Mouse (Mus musculus): Measurements from ENCODE around the gene BC107364.
"Not testable (repeated sequence)": the region's sequence is repeated elsewhere in the genome, so short reads cannot be mapped to it uniquely, and the experiment has no call there.

The BC107364 gene

GRCm38 (mm10) chr3:96452262-96452661, at the start of gene BC107364:
Gene BC107364 (minus strand): TSS chr3:96452306.
- POLR2A ChIA-PET, CTCF ChIA-PET: not testable (repeated sequence)

DNA sequence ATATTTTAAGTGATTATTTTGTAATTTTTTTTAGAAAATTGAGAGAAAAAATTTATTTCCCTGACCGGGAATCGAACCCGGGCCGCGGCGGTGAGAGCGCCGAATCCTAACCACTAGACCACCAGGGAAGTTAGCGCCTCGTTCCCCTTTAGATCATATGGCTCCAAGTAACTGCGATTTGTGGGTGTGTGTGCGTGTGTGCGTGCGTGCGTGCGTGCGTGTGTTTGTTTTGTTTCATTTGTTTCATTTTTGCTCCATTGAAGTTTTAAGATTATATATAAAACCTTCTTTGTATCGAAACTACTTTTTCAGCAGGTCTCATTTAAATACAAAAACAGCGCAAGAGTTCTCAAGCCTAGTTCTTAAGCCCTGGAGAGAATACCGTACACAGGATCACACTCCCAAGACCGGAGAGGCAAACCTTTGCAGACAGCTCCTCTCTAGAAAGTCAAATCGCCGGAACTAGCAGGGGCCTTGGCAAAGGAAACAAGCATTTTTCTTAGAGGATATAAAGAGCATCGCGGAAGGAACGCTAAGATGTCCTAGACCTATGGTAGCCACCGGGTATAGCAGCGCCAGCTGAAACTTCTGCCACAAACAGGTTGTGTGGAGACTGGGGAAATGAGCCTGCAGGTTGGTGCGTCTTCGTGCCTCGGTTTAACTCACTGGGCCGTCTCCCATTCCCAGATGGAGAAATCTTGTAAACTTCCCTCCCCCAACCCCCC, 49.4 kb upstream of the BC107364 start:
- ChIA-PET POLR2A (interaction anchor here in 3 of 4 experiments (0.6 to 3.1 kb wide), 38 partner anchors 14 to 440 kb away, joined by 3 to 12 read pairs (median 4); partner anchors contain the start of genes Gm16253 (in 2 of the 3), Hist2h2bb (in 2 of the 3), Rbm8a (in 2 of the 3) and Txnip (in 2 of the 3)), CTCF (interaction anchor here in 2 of 4 experiments (0.6 to 1.6 kb wide), 5 partner anchors 30 to 223 kb away, joined by 3 to 5 read pairs (median 4); no protein-coding TSS in a partner anchor)

DNA sequence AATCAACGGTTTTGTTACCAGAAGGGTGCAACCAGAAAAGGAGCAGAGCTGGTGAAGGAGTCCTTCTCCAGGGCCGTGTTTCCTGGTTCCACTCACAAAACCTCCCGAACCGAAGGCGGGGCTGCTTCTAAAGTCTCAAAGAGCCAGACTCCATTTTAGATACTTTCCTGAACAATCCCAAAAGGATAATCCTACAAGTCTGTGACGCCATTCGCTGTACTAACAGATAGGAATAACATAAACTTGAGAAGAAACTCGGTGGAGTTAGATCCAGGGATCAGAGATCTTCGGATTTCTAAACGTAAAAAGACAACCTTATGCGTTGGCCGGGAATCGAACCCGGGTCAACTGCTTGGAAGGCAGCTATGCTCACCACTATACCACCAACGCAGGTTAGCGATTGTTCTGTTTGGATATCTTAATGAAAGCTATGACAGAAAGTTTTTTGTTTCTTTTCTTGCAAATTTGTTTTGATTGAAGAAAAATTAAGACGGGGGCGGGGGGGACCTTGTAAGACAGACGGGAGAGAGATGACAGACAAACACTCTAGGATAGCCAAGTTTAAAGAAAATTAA, 48.7 kb upstream of the BC107364 start:
- POLR2A ChIA-PET = interaction anchor here (0.6 to 3.1 kb wide), 49 partner anchors 13 to 1118 kb away, joined by 3 to 12 read pairs (median 4); partner anchors contain the start of genes Gm16253 (in 3 of the 4), Hist2h2bb (in 2 of the 4), Rbm8a (in 2 of the 4) and Hist2h3b (in 1 of the 4)
- CTCF ChIA-PET = interaction anchor here in 3 of 4 experiments (0.5 to 1.6 kb wide), 7 partner anchors 30 to 611 kb away, joined by 3 to 15 read pairs (median 4); no protein-coding TSS in a partner anchor

GRCm38 (mm10) chr3:96500289-96500621, 48.1 kb upstream of the BC107364 start:
- ChIA-PET CTCF (interaction anchor here in 2 of 4 experiments (0.5 to 1.3 kb wide), 6 partner anchors 29 to 610 kb away, joined by 3 to 15 read pairs (median 3); no protein-coding TSS in a partner anchor), POLR2A (interaction anchor here in 3 of 4 experiments (0.6 to 3.1 kb wide), 34 partner anchors 12 to 1117 kb away, joined by 3 to 12 read pairs (median 4); partner anchors contain the start of genes Gm16253 (in 1 of the 3), Hist2h2bb (in 1 of the 3), Hist2h3b (in 1 of the 3) and Pias3 (in 1 of the 3))

GRCm38 (mm10) chr3:96499481-96500288, 47.6 kb upstream of the BC107364 start:
- POLR2A ChIA-PET = interaction anchor here in 3 of 4 experiments (0.6 to 3.1 kb wide), 35 partner anchors 12 to 306 kb away, joined by 3 to 12 read pairs (median 4); partner anchors contain the start of genes Gm16253 (in 1 of the 3), Polr3gl (in 1 of the 3), Rbm8a (in 1 of the 3) and Txnip (in 1 of the 3)
- CTCF ChIA-PET = interaction anchor here in 1 of 4 experiments (1.0 to 1.8 kb wide), 4 partner anchors 42 to 222 kb away, joined by 3 to 6 read pairs (median 4); no protein-coding TSS in a partner anchor

GRCm38 (mm10) chr3:96498476-96499245, 46.6 kb upstream of the BC107364 start:
- ChIA-PET CTCF (interaction anchor here in 1 of 4 experiments (1.8 kb wide), 1 partner anchor 221 kb away, joined by 6 read pairs; no protein-coding TSS in a partner anchor), POLR2A (interaction anchor here in 3 of 4 experiments (0.6 to 3.1 kb wide), 22 partner anchors 8 to 307 kb away, joined by 3 to 12 read pairs (median 3); partner anchors contain the start of genes Gm16253 (in 1 of the 3), Polr3gl (in 1 of the 3), Rbm8a (in 1 of the 3) and Txnip (in 1 of the 3))

DNA sequence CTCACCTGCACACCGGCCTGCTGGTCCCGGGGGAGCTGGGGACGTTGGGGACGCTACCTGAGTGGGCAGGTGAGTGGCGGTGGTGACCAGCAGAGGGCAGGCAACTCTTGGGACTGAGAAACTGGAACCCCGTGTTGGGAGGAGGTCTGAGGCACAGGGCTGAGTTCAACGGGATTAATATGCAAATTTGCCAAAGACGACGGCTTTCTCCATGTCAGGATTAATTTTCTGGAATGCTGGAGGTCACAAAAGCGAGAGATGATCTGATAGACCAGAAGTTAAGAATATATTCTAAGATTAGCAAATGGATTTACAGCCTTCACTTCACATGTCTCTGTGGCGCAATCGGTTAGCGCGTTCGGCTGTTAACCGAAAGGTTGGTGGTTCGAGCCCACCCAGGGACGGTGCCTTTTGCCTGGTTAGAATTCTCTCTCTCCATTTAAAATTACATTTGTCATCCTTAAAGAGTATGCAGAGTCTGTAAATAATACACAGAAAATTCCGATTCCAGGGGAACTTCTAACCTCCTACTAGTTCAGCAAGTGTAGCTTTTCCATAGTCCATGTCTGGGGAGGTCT, 45.4 kb upstream of the BC107364 start:
- CTCF ChIA-PET = interaction anchor here in 2 of 4 experiments (0.8 to 1.2 kb wide), 7 partner anchors 35 to 220 kb away, joined by 3 to 8 read pairs (median 3); partner anchors contain the start of gene Itga10 (in 1 of the 2)
- POLR2A ChIA-PET = interaction anchor here in 3 of 4 experiments (0.5 to 1.9 kb wide), 21 partner anchors 10 to 241 kb away, joined by 3 to 6 read pairs (median 3); partner anchors contain the start of genes Hist2h2bb (in 2 of the 3), Hist2h4 (in 1 of the 3) and Rbm8a (in 1 of the 3)

GRCm38 (mm10) chr3:96496620-96497275, 44.6 kb upstream of the BC107364 start:
- ChIA-PET POLR2A (interaction anchor here in 3 of 4 experiments (0.6 to 2.1 kb wide), 22 partner anchors 9 to 233 kb away, joined by 3 to 11 read pairs (median 3); partner anchors contain the start of genes Hist2h2bb (in 2 of the 3), Hist2h4 (in 1 of the 3) and Rbm8a (in 1 of the 3)), CTCF (interaction anchor here in 2 of 4 experiments (0.6 to 1.4 kb wide), 10 partner anchors 8 to 219 kb away, joined by 3 to 8 read pairs (median 4); partner anchors contain the start of gene Itga10 (in 1 of the 2))

DNA sequence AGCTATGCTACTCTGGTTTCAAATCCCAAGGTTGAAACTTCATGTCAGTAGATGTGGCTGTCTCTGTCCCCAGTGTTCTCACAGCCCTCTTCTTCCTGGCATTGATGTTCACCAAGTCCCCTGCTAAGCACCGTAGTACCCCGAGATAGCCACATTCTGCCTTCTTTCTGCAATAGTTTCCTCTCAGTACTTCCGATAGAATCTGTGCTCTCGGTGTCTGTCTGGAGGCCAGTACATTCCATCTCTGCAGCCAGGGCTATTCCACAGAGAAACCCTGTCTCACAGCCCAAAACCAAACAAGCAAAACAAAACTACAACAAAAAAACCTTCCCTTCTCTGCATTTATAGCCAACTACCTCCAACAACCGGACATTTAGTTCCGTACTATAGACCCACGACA, 44.1 kb upstream of the BC107364 start:
- POLR2A ChIA-PET = interaction anchor here in 3 of 4 experiments (0.6 to 2.1 kb wide), 19 partner anchors 9 to 231 kb away, joined by 3 to 11 read pairs (median 4); partner anchors contain the start of genes Gm16253 (in 1 of the 3), Hist2h2bb (in 1 of the 3) and Rbm8a (in 1 of the 3)
- CTCF ChIA-PET = interaction anchor here in 2 of 4 experiments (0.6 to 1.4 kb wide), 3 partner anchors 9 to 218 kb away, joined by 4 to 5 read pairs (median 5); no protein-coding TSS in a partner anchor

- CTCF ChIA-PET = interaction anchor here in 1 of 4 experiments (0.9 to 1.4 kb wide), 3 partner anchors 13 to 218 kb away, joined by 3 to 5 read pairs (median 5); no protein-coding TSS in a partner anchor
- POLR2A ChIA-PET = interaction anchor here in 3 of 4 experiments (0.6 to 2.1 kb wide), 22 partner anchors 9 to 230 kb away, joined by 3 to 11 read pairs (median 4); partner anchors contain the start of genes Gm16253 (in 1 of the 3) and Rbm8a (in 1 of the 3)
Measured at GRCm38 (mm10) chr3:96495490-96496210, 43.5 kb upstream of the BC107364 start.

GRCm38 (mm10) chr3:96494912-96495311, 42.8 kb upstream of the BC107364 start:
- ChIA-PET CTCF (interaction anchor here in 1 of 4 experiments (0.9 to 1.4 kb wide), 2 partner anchors 12 to 217 kb away, joined by 3 to 5 read pairs; no protein-coding TSS in a partner anchor), POLR2A (interaction anchor here in 3 of 4 experiments (0.6 to 2.1 kb wide), 15 partner anchors 8 to 217 kb away, joined by 3 to 11 read pairs (median 4); partner anchors contain the start of genes Gm16253 (in 1 of the 3) and Rbm8a (in 1 of the 3))

DNA sequence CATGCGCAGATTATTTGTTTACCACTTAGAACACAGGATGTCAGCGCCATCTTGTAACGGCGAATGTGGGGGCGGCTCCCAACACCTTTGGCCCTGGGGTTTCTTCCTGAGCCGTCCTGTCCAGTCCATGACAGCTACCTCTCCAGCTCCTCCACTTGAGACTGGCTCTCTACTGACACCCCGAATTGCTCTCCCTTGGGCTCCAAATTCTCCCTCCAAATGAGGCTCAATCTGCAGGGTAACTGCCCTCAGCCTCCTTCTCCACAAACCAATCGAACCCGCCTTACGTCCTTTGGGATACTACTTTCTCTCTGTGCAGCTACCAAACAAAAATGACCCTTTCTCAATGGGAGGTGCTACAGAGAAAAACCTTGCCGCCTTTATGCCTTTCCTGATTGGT, 42.4 kb upstream of the BC107364 start:
- CTCF ChIA-PET = not testable (repeated sequence)

GRCm38 (mm10) chr3:96489636-96490035, 37.5 kb upstream of the BC107364 start:
- POLR2A ChIA-PET, CTCF ChIA-PET: not testable (repeated sequence)

More for the DNA sequence above, 42.4 kb upstream of the BC107364 start:
- POLR2A ChIA-PET = interaction anchor here in 3 of 4 experiments (0.8 to 2.1 kb wide), 4 partner anchors 9 to 12 kb away, joined by 3 to 11 read pairs (median 6); no protein-coding TSS in a partner anchor

- CTCF ChIA-PET, POLR2A ChIA-PET: not testable (repeated sequence)
Measured at GRCm38 (mm10) chr3:96488907-96489629, 37.0 kb upstream of the BC107364 start.

All from embryonic stem cell, embryonic (primary cell).